Mouse (Mus musculus) ovary, adult 10 weeks (tissue): ENCODE results near the gene Hnrnpul2. TPM values are rescaled to one million over a fixed set of nuclear protein-coding genes. Genes with fewer than 3 reads are reported as not detected.

Source experiments
- polyA plus RNA-seq: library from polyadenylated mRNA; stranded (reverse); fragments of 350-450 nt; fragmentation: Illumina TruSeq; extraction: RNeasy Lipid Tissue Mini Kit (QIAGEN cat#74804); gene quantifications from one replicate; pipeline ENCODE4 v1.2.3, GENCODE M21; 2014

Hnrnpul2 gene
- 169 TPM for polyA plus RNA-seq

GRCm38 (mm10) chr19:8819596-8820423 lies at the start of gene Hnrnpul2:
Gene Hnrnpul2, plus strand, starts transcription at chr19:8820010.

GRCm38 (mm10) chr19:8770567-8771270 lies 49.1 kb upstream of the Hnrnpul2 start, which contains the start of gene Tmem223:
Gene Tmem223, plus strand, starts transcription at chr19:8770996.

GRCm38 (mm10) chr19:8774086-8774835 lies 45.5 kb upstream of the Hnrnpul2 start, which contains the start of gene Tmem179b:
Gene Tmem179b, minus strand, starts transcription at chr19:8774467.

GRCm38 (mm10) chr19:8786008-8786781 lies 33.6 kb upstream of the Hnrnpul2 start, which contains the start of gene Taf6l:
Gene Taf6l, minus strand, starts transcription at chr19:8786417.

DNA sequence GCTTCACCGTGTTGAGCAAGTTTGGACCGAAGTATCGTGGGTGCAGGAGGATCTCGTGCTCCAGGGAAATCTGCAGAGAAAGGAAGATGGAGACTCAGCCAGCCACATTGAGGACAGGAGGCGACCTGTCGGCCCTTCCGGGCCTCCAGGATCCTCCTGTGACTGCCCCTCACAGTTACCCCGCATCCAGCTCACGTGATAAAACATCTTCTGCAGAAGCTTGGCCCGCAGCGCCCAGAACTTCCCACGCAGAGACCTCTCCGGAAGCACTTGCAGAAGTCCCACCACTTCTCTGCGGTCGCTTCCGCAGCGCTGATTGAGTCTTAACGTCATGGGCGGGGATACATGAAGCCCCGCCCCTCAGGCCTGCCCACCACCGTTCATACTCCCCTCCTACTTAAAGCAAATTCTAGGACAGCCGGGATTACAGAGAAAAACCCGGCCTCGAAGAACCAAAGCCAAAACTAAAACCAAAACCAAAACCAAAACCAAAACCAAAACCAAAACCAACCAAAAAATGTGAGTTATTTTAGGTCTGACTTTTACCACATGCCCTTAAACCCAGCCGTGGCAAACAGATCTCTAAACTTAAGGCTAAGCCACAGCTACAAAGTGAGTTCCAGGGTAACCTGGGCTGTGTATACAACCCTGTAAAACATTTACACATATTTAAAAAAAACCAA lies 21.4 kb upstream of the Hnrnpul2 start, which contains the start of gene Polr2g:
TSS of gene Polr2g (minus strand) at position 314 of the 683 bp plus-strand sequence.

GRCm38 (mm10) chr19:8802130-8802821 lies 17.5 kb upstream of the Hnrnpul2 start, which contains the start of gene Zbtb3:
Gene Zbtb3, plus strand, starts transcription at chr19:8802555.

DNA sequence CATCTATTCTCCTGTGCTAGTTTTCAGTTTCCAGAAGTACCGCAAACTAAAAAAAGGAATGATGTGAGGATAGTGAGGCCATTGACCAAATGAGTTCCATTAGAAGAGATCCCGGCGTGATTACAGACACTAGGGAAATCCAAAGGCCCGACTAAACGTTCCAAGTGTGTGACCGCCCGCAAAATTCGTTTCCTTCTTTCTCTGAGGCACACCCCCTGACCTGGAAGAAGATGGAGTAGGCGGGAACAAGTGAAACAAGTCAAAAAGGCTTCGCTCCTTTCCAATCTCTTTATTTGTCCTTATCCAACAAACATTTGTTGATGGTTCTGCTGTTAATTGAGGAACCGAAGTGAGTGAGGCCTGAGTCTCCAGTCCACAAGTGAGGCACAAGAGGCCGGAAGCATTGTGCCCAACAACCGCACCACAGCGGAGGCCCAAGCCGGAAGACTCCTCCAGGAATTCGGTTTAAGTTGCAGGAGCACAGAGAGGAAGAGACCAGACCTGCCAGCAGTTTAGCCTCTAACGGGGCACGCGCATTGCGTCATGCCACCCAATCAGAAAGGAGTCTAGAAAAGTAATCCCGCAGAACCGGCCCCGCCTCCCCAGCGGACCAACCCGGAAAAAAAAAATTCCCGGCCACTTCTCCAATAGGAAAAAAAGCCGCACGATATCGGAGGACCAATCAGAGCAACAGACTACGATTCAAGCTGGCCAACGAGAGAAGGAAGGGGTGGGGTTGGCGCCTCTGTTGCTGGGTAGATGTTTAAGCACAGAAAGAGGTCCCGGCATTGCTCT lies 812 bp upstream of the Hnrnpul2 start, which contains the start of gene Ttc9c:
TSS of gene Ttc9c (minus strand) at position 533 of the 795 bp plus-strand sequence.

GRCm38 (mm10) chr19:8829660-8830059 lies 9.8 kb downstream of the Hnrnpul2 start, which contains the start of gene AC129217.1:
Gene AC129217.1, plus strand, starts transcription at chr19:8829773.

GRCm38 (mm10) chr19:8837251-8837791 lies 17.5 kb downstream of the Hnrnpul2 start, which contains the start of gene Bscl2:
Gene Bscl2, plus strand, starts transcription at chr19:8837467.

GRCm38 (mm10) chr19:8839103-8839907 lies 19.5 kb downstream of the Hnrnpul2 start, which contains the start of gene Gng3:
Gene Gng3, minus strand, starts transcription at chr19:8839194.

GRCm38 (mm10) chr19:8850402-8850901 lies 30.6 kb downstream of the Hnrnpul2 start, which contains the start of gene Lrrn4cl:
Gene Lrrn4cl, plus strand, starts transcription at chr19:8850768.

DNA sequence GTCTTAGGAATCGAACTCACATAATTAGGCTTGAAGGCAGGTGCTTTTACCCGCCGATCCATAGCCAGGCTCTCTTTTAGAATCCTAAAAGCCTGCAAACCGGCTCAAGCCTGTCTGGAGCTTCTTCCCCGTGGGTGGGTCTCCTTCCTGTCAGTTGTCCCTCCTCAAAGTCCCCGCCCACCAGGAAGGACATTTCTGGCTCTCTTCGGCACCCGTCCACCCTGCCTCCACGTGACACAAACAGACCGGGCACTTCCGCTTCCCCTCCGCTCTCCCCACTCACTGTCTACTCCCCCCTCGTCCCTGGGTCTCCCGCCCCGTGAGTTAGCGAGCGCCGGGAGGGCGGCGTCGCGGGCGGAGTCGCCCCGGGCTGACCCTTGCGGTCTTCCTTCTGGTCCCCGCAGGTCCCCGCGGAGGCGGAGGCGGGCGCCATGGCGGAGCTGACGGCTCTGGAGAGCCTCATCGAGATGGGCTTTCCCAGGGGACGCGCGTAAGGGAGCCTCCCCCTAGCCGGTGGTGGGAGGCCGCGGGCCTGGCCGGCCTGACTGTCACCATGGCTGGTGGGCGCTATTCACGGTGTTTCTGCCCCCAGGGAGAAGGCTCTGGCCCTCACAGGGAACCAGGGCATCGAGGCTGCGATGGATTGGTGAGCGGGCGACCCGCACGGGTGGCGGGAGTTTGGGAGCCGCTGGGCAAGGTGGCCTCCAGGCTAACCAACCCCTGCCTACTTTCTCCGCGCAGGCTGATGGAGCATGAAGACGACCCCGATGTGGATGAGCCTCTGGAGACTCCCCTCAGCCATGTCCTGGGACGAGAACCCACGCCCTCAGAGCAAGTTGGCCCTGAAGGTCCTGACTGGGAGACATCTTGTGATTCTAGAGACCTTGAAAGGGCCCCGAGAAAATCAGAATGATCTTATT lies 51.7 kb downstream of the Hnrnpul2 start, which contains the start of gene Ubxn1:
TSS of gene Ubxn1 (plus strand) at position 230 of the 920 bp plus-strand sequence.

DNA sequence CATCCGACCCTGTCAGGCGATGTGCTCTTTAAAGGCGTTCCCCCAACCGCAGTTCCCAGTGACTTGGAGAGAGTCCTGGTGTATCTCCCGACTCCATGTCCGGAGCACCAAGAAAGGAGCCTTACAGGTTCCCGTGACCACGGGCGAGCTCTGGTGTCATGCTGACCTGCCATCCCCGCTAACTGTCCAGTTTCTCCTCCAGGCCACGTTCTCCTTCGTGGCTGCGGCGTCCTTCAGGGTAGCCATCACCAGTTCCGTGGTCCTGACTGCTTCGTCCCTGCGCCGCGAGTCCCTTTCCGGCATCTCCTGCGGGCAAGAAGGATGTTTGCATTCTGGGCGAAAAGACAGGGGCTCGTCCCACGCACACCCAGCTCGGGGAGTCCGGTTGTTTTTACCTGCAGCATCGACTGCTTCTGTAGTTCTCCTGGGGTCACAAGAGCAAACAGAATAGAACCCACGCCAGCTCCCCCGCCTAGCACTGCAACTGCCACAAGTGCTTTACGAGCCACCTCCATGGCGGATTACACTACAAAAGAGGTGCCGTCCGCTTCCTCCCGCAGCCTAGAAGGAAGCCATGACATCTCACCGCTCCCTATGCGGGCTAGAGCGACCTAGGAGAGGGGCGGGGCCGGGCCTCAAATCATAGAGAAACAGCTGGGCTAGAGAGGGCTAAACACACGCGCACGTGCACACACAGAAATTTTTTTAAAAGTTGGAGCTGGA lies 60.7 kb downstream of the Hnrnpul2 start, which contains the start of gene Uqcc3:
TSS of gene Uqcc3 (minus strand) at position 613 of the 723 bp plus-strand sequence.

GRCm38 (mm10) chr19:8883616-8884015 lies 63.8 kb downstream of the Hnrnpul2 start, which contains the start of the genes Lbhd1 and Gm49403:
Gene Lbhd1, plus strand, starts transcription at chr19:8883732.
Gene Gm49403, plus strand, starts transcription at chr19:8883930.

